Comparison of ENCODE assay signal across 7 mouse cellular contexts in genomic region chr5:145280371-145281143, GRCm38 (mm10). TPM values are rescaled to one million over a fixed set of nuclear protein-coding genes. Genes with fewer than 3 reads are reported as not detected.
A peak's percentile ranks its signal among the peaks of the same experiment; 100 is the strongest.
DNase-seq lines count a peak whose midpoint lies in the region; ATAC-seq lines count a peak whose summit lies in the region.

TSS of gene Zscan25 (plus strand) at chr5:145280500.

- H3K4me2 ChIP-seq in embryonic facial prominence, embryonic 12.5 days (replicated peaks), result peak within 1 kb of the TSS; percentile 61
- peak within 1 kb of the TSS; percentile 81 for H3K4me2 ChIP-seq in limb, embryonic 11.5 days (ENCODE audit: low read depth, severe bottlenecking)
- peak within 1 kb of the TSS; percentile 93 for H3K4me2 ChIP-seq in midbrain, embryonic 14.5 days (ENCODE audit: low read length)

- H3K9ac ChIP-seq in embryonic facial prominence, embryonic 12.5 days, result peak within 1 kb of the TSS; percentile 83
- H3K9ac ChIP-seq in limb, embryonic 11.5 days (ENCODE audit: low read length), result peak within 1 kb of the TSS; percentile 87
- peak within 1 kb of the TSS; percentile 95 for H3K9ac ChIP-seq in midbrain, embryonic 14.5 days (replicated peaks; ENCODE audit: low read length)

- no peaks in the 10 kb centered on the region for H3K27me3 ChIP-seq in embryonic facial prominence, embryonic 12.5 days
- H3K27me3 ChIP-seq in limb, embryonic 11.5 days (ENCODE audit: control insufficient read depth, insufficient read depth, low read length), result no peaks in the 10 kb centered on the region
- H3K27me3 ChIP-seq in midbrain, embryonic 14.5 days (ENCODE audit: control insufficient read depth, insufficient read depth, low read length), result no peaks in the 10 kb centered on the region

- no peaks in the 10 kb centered on the region for H3K9me3 ChIP-seq in embryonic facial prominence, embryonic 12.5 days
- no peaks in the 10 kb centered on the region for H3K9me3 ChIP-seq in limb, embryonic 11.5 days (ENCODE audit: control insufficient read depth, low read length)
- no peaks in the 10 kb centered on the region for H3K9me3 ChIP-seq in midbrain, embryonic 14.5 days (ENCODE audit: control insufficient read depth, low read length)

- peak within 1 kb of the TSS; percentile 89 for H3K4me3 ChIP-seq in embryonic facial prominence, embryonic 12.5 days
- H3K4me3 ChIP-seq in limb, embryonic 11.5 days (ENCODE audit: low read depth, low read length), result peak within 1 kb of the TSS; percentile 88
- peak within 1 kb of the TSS; percentile 93 for H3K4me3 ChIP-seq in midbrain, embryonic 14.5 days (replicated peaks; ENCODE audit: low read depth, low read length)

- peak; percentile 92 for DNase-seq in adrenal gland, postnatal 25 days
- DNase-seq in heart, adult 11 months, result peak; percentile 99
- peak; percentile 91 for DNase-seq in kidney, adult 18-20 months
- peak; percentile 93 for DNase-seq in limb, embryonic 11.5 days (ENCODE audit: low spot score)
- DNase-seq in midbrain, embryonic 14.5 days, result peak; percentile 96
- DNase-seq in spleen, adult 18-20 months, result peak; percentile 82 to 84

- peak within 1 kb of the TSS; percentile 79 for H3K27ac ChIP-seq in embryonic facial prominence, embryonic 12.5 days
- H3K27ac ChIP-seq in limb, embryonic 11.5 days (replicated peaks; ENCODE audit: low read depth, low read length), result peak within 1 kb of the TSS; percentile 78
- peak within 1 kb of the TSS; percentile 84 for H3K27ac ChIP-seq in midbrain, embryonic 14.5 days (replicated peaks; ENCODE audit: low read depth, low read length)

- WGBS in embryonic facial prominence, embryonic 12.5 days, result under 1% methylated on average over 50 of the region's 50 CpGs
- under 1% methylated on average over 50 of the region's 50 CpGs for WGBS in limb, embryonic 11.5 days
- WGBS in midbrain, embryonic 14.5 days, result under 1% methylated on average over 50 of the region's 50 CpGs

- 0 out of 2 replicates have a peak, but pooled peaks cover 3% of the 10 kb centered on the region for H3K4me1 ChIP-seq in embryonic facial prominence, embryonic 12.5 days
- no peaks in the 10 kb centered on the region for H3K4me1 ChIP-seq in limb, embryonic 11.5 days (ENCODE audit: control insufficient read depth, insufficient read depth, low read length)
- H3K4me1 ChIP-seq in midbrain, embryonic 14.5 days (ENCODE audit: control insufficient read depth, insufficient read depth, low read length), result peaks cover 5% of the 10 kb centered on the region; the same call in 1 of the 2 replicates

- H3K36me3 ChIP-seq in embryonic facial prominence, embryonic 12.5 days, result peaks cover 26% of the 10 kb centered on the region
- H3K36me3 ChIP-seq in limb, embryonic 11.5 days (ENCODE audit: control insufficient read depth, insufficient read depth, low read length), result peaks cover 5% of the 10 kb centered on the region; the same call in 1 of the 2 replicates
- peaks cover 30% of the 10 kb centered on the region for H3K36me3 ChIP-seq in midbrain, embryonic 14.5 days (ENCODE audit: control insufficient read depth, insufficient read depth, low read length)

- ATAC-seq in embryonic facial prominence, embryonic 12.5 days (ENCODE audit: insufficient number of reproducible peaks, insufficient read depth, low FRiP score, low TSS enrichment), result peak; percentile 98
- ATAC-seq in limb, embryonic 11.5 days (ENCODE audit: insufficient number of reproducible peaks, low FRiP score, low TSS enrichment, low read depth), result peak; percentile 99
- ATAC-seq in midbrain, embryonic 14.5 days (ENCODE audit: low FRiP score, low TSS enrichment), result peak; percentile 99

RNA-seq across cellular contexts. Expression of gene Zscan25, which starts in this region (rescaled TPM):
- total RNA-seq in adrenal gland, postnatal 25 days (2021), result 18.0 and 19.2 TPM in 2 replicates
- polyA plus RNA-seq in embryonic facial prominence, embryonic 12.5 days (2016; fragmentation: Nextera tagmentation; extraction: Ambion mirVana), result 0.75 and 0.88 TPM in 2 replicates
- 0.40 and 0.94 TPM in 2 replicates for polyA plus RNA-seq in limb, embryonic 11.5 days (2014; fragmentation: Nextera tagmentation; extraction: Ambion mirVana)
- polyA plus RNA-seq in midbrain, embryonic 14.5 days (2014; fragmentation: Nextera tagmentation; extraction: Ambion mirVana), result 0.84 and 1.0 TPM in 2 replicates

Comparison
In these comparisons a context has a peak if more than half of its experiments do, and no peak if none do; other contexts are left out.
1. Peak in every context shown above with its lines: DNase-seq, ATAC-seq, H3K4me3 ChIP-seq and H3K27ac ChIP-seq.
2. Peak in ATAC-seq, H3K4me3 ChIP-seq, H3K27ac ChIP-seq, H3K9ac ChIP-seq and H3K4me2 ChIP-seq in embryonic facial prominence, embryonic 12.5 days; RNA of the gene not detected or under 1 TPM.
3. Peak in DNase-seq, ATAC-seq, H3K4me3 ChIP-seq, H3K27ac ChIP-seq, H3K9ac ChIP-seq and H3K4me2 ChIP-seq in limb, embryonic 11.5 days; RNA of the gene not detected or under 1 TPM.